Mouse (Mus musculus): ENCODE measurements around the gene Clec2h.

GRCm38 (mm10) chr6:128652938-128653337 is 9.2 kb upstream of the Clec2h start:
- TF ChIP-seq POLR2A (IDR thresholded peaks at IDR 0.05; ENCODE audit: borderline replicate concordance, low read depth, low read length) (no peak), CTCF (IDR thresholded peaks at IDR 0.05; ENCODE audit: low read depth, low read length) (no peak)
